Mouse (Mus musculus): ENCODE results near the gene Fam217a.
A peak's percentile ranks its signal among the peaks of the same experiment; 100 is the strongest.
"Not testable (repeated sequence)": the region's sequence is repeated elsewhere in the genome, so short reads cannot be mapped to it uniquely, and the experiment has no call there.

The Fam217a gene

GRCm38 (mm10) chr13:34873801-34874681 lies 50.1 kb downstream of the Fam217a start:
- peak; percentile 97 for DNase-seq (ENCODE audit: low spot score)

GRCm38 (mm10) chr13:34864420-34865169 lies 59.5 kb downstream of the Fam217a start:
- peak; percentile 92 for DNase-seq (ENCODE audit: low spot score)

- DNase-seq (ENCODE audit: low spot score): not testable (repeated sequence)
These were observed 62.9 kb downstream of the Fam217a start for GRCm38 (mm10) chr13:34861166-34861565.
